Mouse (Mus musculus) c-Kit-positive CD71-positive TER-119-positive erythroid progenitor cells, embryonic 14.5 days (primary cell): ENCODE measurements around the gene Polg2.
A peak's percentile ranks its signal among the peaks of the same experiment; 100 is the strongest.
"Not testable (repeated sequence)": the region's sequence is repeated elsewhere in the genome, so short reads cannot be mapped to it uniquely, and the experiment has no call there.

Experiments
- DNase-seq: peaks from one replicate; pipeline ENCODE4 v3.0.0-alpha.2; 2013; ENCODE audit warnings: low spot score

Gene Polg2

GRCm38 (mm10) chr11:106788775-106789459, 9.6 kb upstream of the Polg2 start, which contains the start of the genes Ddx5 and Cep95:
Ddx5 (minus strand) TSS chr11:106789185.
Cep95 (plus strand) TSS chr11:106789252.
- DNase-seq = peak; percentile 97

- peak; percentile 96 for DNase-seq
These were observed 8.9 kb upstream of the Polg2 start for GRCm38 (mm10) chr11:106788026-106788774.

DNA sequence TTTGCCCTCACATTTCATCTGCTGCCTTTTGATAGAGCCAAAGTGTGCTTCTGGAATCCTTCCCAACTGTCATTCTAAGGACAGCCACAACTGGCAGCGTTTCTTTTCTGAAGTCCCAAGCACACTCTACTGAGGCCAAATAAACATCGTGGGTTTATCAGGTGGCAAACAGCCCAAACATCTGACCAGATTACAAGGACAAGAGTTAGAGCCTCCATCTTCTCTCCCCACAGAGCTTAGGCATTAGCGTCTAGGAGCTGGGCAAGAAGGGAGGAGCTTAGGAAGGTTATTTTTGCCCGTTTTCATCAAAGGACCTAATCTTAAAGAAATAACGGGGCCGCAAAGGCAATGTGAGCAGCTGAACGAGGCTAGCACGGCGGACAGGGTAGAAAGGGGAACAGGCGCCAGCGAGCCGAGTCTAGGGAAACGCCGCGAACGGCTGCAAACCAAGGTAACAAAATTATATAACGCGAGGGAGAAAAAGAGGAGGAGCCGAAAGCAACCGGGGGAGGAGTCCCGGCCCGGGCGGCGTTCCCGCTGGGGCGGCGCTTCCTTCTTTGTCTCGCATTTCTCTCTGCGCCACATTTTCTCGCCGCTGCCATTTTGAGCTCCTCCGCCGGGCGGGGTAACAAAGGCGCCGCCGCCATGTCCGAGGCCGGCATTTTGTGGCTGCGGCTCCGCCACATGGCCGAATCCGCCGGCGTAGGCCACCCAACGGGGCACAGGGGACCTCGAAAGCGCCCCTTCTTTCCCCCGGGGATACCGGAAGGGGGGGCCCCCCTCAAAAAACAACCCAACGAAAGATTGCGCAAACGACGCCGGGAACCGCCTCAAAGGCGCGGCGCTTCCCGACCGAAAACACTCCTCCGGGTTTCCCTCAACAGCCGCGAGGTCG, 8.0 kb upstream of the Polg2 start:
- peak; percentile 82 for DNase-seq

DNA sequence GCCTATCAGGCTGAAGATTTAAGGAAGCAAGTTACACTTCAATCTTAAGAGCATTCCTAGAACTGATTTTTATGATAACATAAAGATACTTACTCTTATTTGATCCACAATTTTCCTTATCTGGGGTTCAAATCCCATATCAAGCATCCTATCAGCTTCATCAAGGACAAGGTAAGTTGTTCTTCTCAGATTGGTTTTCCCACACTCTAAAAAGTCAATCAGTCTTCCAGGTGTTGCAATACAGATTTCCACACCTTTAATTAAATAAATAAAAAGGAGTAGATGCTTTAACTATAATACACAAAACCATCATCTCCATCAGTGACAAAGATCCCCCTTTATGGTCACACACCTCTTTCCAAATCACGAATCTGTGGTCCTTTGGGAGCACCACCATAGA, 5.7 kb upstream of the Polg2 start:
- DNase-seq = no peak

DNA sequence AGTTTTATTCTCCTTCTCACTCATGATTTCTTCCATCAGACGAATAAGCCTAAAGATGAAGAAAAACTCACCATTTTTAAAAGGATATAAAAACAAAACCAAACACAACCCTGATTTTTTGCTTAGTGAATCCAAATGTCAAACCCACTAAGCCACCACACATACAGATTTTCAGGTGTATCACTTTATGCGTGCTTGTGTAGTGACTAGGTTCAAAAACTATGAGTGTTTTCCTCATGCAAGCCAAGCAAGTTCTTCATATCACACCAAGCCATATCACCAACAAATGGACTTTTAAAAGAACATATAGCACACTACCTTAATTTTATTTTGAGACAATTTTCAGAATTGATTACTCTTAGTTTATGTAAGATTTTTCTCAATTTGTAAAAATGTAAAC, 5.1 kb upstream of the Polg2 start:
- no peak for DNase-seq

- no peak for DNase-seq
These were observed 3.8 kb upstream of the Polg2 start for GRCm38 (mm10) chr11:106782841-106783764.

- not testable (repeated sequence) for DNase-seq
These were observed 2.9 kb upstream of the Polg2 start for GRCm38 (mm10) chr11:106782271-106782670.

DNA sequence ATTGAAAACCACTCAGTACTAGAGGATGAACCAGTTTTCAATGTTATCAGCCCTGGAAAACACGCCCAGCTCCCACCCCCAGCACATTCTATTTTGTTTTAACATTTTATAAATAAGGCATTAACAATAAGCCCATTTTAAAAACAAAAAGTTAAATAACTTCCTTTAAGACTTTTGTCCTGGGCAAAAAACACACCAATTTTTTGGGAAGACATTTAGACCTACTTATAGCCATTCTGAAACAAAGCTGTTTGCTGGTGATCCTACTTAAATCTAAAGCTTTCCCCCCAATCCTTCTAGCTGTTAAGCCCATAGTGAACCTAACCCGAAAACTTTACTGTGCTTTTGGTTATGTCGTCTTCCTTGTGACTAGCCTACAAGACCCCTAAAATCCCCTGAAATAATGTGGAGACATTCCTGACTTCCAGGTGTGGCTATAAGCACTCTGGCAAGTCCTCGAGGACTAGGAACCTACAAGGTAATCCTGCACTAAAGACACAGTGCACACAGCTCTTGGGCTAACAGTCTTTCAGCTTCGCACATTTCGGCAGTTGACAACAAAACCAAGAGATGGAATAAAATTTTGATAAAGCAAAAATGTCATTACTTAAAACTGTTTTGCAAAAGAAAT, 1.4 kb upstream of the Polg2 start:
- DNase-seq = no peak

GRCm38 (mm10) chr11:106780089-106780425, 720 bp upstream of the Polg2 start:
- no peak for DNase-seq

GRCm38 (mm10) chr11:106778589-106779387, 549 bp downstream of the Polg2 start:
- DNase-seq = peak; percentile 52

GRCm38 (mm10) chr11:106778132-106778531, 1.2 kb downstream of the Polg2 start:
- no peak for DNase-seq

- no peak for DNase-seq
These were observed 1.9 kb downstream of the Polg2 start for GRCm38 (mm10) chr11:106777395-106777794.

DNA sequence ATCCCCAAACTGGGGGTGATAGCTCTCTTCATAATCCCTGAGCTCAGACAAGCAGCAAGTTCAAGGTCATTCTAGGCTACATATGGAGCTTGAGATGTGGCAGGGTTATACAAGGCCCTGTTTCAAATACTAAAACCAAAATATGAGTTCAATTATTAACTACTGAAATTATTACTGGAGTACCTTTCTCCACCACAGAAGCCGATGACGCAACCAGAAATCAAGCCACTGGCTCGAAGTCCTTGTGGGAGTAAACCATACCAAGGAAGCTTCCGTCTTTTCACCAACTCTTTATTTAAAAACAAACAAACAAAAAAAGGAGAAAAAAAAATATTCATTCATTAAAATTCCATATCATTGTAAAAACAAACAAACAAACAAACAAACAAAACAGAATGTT, 2.4 kb downstream of the Polg2 start:
- no peak for DNase-seq

DNA sequence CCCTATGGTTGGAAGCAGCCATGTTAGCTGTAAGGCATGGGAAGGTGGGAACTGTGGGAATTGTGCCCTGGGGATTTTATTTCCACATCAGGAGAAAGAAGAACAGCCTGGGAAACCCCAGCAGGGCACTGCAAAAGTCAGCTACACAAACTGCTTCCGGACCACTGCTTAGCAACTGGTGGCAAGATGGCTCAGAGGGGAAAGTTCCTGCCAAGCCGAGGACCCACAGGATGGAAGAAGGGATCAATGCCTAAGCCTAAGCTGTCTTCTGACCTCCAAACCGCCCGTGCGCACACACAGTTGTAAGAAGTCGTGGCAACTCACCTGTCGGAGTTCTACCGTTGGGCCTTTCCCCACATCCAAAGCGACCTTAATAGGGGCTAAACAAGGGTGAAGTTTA, 6.3 kb downstream of the Polg2 start:
- no peak for DNase-seq

DNA sequence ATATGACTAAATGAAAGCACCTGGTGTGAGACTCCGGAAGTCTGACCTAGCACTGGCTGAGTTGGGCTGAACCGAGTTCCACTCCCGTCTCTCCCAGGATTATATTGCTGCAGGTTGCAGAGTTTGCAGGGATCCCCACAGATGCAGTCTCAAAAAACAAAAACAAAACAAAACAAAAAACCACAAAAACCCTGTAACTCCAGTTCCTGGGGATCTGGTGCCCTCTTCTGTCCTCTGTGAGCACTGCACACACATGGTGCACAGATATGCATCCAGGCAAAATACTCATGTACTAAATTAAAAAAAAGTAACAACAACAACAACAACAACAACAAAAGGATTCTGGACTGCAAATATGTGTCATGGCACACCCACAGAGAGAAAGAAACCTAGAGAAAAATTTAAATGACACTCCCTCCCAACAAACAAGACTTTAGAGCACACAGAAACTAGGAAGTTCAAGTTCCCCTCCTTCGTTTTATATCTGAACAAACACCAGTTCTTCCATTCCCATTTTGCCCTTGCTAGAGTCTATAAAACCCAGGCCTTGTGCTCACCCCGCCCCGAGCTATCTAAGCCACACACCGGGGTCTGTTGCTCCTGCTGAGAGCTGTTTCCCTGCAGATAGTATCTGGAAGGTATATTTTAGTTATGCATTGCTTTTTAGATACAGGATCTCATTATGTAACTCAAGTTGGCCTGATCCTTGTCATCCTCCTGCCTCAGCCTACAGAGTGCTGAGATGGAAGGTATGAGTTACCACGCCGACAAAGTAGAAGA, 9.0 kb downstream of the Polg2 start:
- no peak for DNase-seq

DNA sequence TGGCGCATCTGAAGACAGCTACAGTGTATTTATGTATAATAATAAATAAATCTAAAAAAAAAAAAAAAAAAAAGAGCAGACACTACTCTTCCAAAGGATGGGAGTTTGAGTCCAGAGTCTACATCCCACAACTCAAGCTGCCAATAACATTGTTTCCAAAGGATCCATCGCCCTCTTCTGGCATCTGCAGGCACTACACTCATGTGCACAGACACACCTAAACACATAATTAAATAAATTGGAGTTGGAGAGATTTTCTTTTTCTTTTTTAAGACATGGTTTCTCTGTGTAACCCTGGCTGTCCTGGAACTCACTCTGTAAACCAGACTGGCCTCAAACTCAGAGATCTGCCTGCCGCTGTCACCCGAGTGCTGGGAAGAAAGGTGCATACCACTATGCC, 11.8 kb downstream of the Polg2 start:
- DNase-seq = no peak

DNA sequence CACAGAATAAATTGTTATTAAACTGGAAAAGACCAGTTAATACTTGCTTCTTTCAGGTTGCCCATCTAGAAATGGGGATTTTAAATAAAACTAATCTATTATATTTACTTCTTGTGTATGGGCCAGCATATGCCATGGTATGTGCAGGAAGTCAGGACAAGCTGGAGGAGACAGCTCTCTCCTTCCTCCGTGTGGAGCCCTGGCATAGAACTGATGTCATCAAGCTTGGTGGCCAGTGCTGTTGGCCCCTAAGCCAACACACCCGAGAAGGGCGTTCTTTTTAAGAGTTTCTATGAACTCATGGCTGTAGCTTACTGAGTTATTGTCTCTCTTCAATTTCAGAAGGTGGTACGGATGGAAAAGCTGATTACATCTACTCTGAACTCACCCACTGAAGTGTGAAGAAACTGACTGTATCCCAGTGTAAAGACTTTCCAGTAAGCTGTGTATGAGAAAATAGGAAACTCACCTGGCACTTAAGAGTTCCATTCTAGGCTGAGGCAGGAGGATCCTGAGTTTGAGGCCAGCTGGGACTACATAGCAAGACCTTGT, 12.7 kb downstream of the Polg2 start:
- no peak for DNase-seq

GRCm38 (mm10) chr11:106762800-106763185, 16.5 kb downstream of the Polg2 start:
- DNase-seq = no peak

- DNase-seq = no peak
These were observed 17.1 kb downstream of the Polg2 start for GRCm38 (mm10) chr11:106762139-106762799.
